Mouse (Mus musculus) cerebellum, adult 8-10 months (tissue): ENCODE data around the gene Cntnap1.

Source experiments
- DNase-seq: peaks from one replicate; pipeline ENCODE4 v3.0.0; 2022

The Cntnap1 gene

GRCm38 (mm10) chr11:101224337-101224736, 54.0 kb downstream of the Cntnap1 start:
- DNase-seq = no peak

GRCm38 (mm10) chr11:101225331-101226064, 55.2 kb downstream of the Cntnap1 start:
- DNase-seq = no peak

- DNase-seq = peak; percentile 95
Observed at GRCm38 (mm10) chr11:101226065-101226701, 55.9 kb downstream of the Cntnap1 start, which contains the start of gene Ezh1. TSS of gene Ezh1 (minus strand) at chr11:101226463.

- DNase-seq = no peak
Observed at GRCm38 (mm10) chr11:101229361-101229900, 59.1 kb downstream of the Cntnap1 start.

- no peak for DNase-seq
Observed at GRCm38 (mm10) chr11:101230061-101230511, 59.8 kb downstream of the Cntnap1 start.

GRCm38 (mm10) chr11:101230526-101230925, 60.2 kb downstream of the Cntnap1 start:
- DNase-seq = no peak

GRCm38 (mm10) chr11:101230991-101231871, 60.9 kb downstream of the Cntnap1 start:
- DNase-seq = no peak

GRCm38 (mm10) chr11:101232010-101232839, 61.9 kb downstream of the Cntnap1 start:
- no peak for DNase-seq

- DNase-seq = no peak
Observed at GRCm38 (mm10) chr11:101233240-101233639, 62.9 kb downstream of the Cntnap1 start.

GRCm38 (mm10) chr11:101234124-101234523, 63.8 kb downstream of the Cntnap1 start:
- no peak for DNase-seq

- no peak for DNase-seq
Observed at GRCm38 (mm10) chr11:101235429-101235828, 65.1 kb downstream of the Cntnap1 start.

- no peak for DNase-seq
Observed at GRCm38 (mm10) chr11:101236782-101237181, 66.5 kb downstream of the Cntnap1 start.

GRCm38 (mm10) chr11:101238071-101238647, 67.8 kb downstream of the Cntnap1 start:
- DNase-seq = no peak
